8 mouse cellular contexts compared by ENCODE assay signal in the genomic region with DNA sequence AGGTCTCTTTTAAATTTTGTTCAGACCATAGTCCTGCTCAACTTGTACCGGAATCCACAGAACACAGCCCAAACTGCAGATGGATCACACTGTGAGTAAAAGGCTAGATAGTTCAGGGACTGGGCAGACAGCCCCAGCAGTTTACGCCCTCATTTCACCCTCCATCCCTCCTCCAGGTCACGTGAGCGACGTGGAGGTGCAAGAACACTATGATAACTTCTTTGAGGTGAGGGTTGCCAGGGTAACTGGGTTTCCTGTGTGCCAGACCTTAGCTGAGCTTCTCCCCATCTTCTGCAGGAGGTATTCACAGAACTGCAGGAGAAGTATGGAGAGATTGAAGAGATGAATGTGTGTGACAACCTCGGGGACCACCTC. TPM values are rescaled to one million over a fixed set of nuclear protein-coding genes. Genes with fewer than 3 reads are reported as not detected.
DNase-seq lines count a peak whose midpoint lies in the region; ATAC-seq and TF ChIP-seq lines count a peak whose summit lies in the region.

No protein-coding gene starts in this region.

- DNase-seq in kidney, postnatal 0 days (ENCODE audit: low spot score): no peak
- DNase-seq in kidney, postnatal 14 days: no peak
- peak; percentile 44 for DNase-seq in brain, adult 2 months (ENCODE audit: low read depth, low spot score)
- DNase-seq in intestine, embryonic 14.5 days (ENCODE audit: low spot score): no peak
- no peak for DNase-seq in adrenal gland, adult 18-20 months (ENCODE audit: low spot score in 2 of 2)
- DNase-seq in gastrocnemius, adult 18-20 months (ENCODE audit: low spot score): no peak

- peaks cover 19% of the 10 kb centered on the region for H3K36me3 ChIP-seq in kidney, postnatal 0 days (ENCODE audit: insufficient read depth, low read length)
- H3K36me3 ChIP-seq in intestine, embryonic 14.5 days (ENCODE audit: control insufficient read depth, insufficient read depth, low read length): peaks cover 33% of the 10 kb centered on the region
- peaks cover 38% of the 10 kb centered on the region for H3K36me3 ChIP-seq in neural tube, embryonic 13.5 days

- H3K4me1 ChIP-seq in kidney, postnatal 0 days (replicated peaks; ENCODE audit: insufficient read depth, low read length): peaks cover 2% of the 10 kb centered on the region; the same call in 1 of the 2 replicates
- H3K4me1 ChIP-seq in intestine, embryonic 14.5 days (replicated peaks; ENCODE audit: control insufficient read depth, insufficient read depth, low read length): peaks cover 10% of the 10 kb centered on the region; the same call in 1 of the 2 replicates
- peaks cover 28% of the 10 kb centered on the region for H3K4me1 ChIP-seq in neural tube, embryonic 13.5 days (replicated peaks)

- H3K9ac ChIP-seq in kidney, postnatal 0 days (ENCODE audit: low read depth, low read length): 0 out of 2 replicates have a peak overlapping the region, but pooled peaks have one; percentile 86
- H3K9ac ChIP-seq in intestine, embryonic 14.5 days (ENCODE audit: low read length): peak overlapping the region; percentile 81; the same call in 1 of the 2 replicates
- H3K9ac ChIP-seq in neural tube, embryonic 13.5 days: peak overlapping the region; percentile 88

- H3K9me3 ChIP-seq in kidney, postnatal 0 days (replicated peaks; ENCODE audit: low read length): no peaks in the 10 kb centered on the region
- H3K9me3 ChIP-seq in intestine, embryonic 14.5 days (ENCODE audit: control insufficient read depth, low read length): no peaks in the 10 kb centered on the region
- no peaks in the 10 kb centered on the region for H3K9me3 ChIP-seq in neural tube, embryonic 13.5 days

- H3K4me3 ChIP-seq in kidney, postnatal 0 days (replicated peaks; ENCODE audit: low read depth, low read length): peak overlapping the region; percentile 86
- peak overlapping the region; percentile 83 for H3K4me3 ChIP-seq in intestine, embryonic 14.5 days (ENCODE audit: low read depth, low read length)
- H3K4me3 ChIP-seq in neural tube, embryonic 13.5 days: peak overlapping the region; percentile 87

- WGBS in kidney, postnatal 0 days: 24% methylated on average over 6 of the region's 6 CpGs
- WGBS in intestine, embryonic 14.5 days: 22% methylated on average over 6 of the region's 6 CpGs
- 24% methylated on average over 6 of the region's 6 CpGs for WGBS in neural tube, embryonic 13.5 days

- peak overlapping the region; percentile 58 for H3K4me2 ChIP-seq in kidney, postnatal 0 days (ENCODE audit: low read length)
- peak overlapping the region; percentile 60 for H3K4me2 ChIP-seq in intestine, embryonic 14.5 days (ENCODE audit: low read length)
- peak overlapping the region; percentile 88 for H3K4me2 ChIP-seq in neural tube, embryonic 13.5 days

- no peak for ATAC-seq in kidney, postnatal 0 days (replicated peaks; ENCODE audit: low FRiP score, low read depth)
- ATAC-seq in intestine, embryonic 14.5 days (replicated peaks; ENCODE audit: low FRiP score, low TSS enrichment, low read depth): no peak
- ATAC-seq in neural tube, embryonic 13.5 days (ENCODE audit: low read depth): no peak
- ATAC-seq in megakaryocyte-erythroid progenitor cell, adult 5-6 weeks (replicated peaks; ENCODE audit: low FRiP score, low TSS enrichment, poor library complexity, severe bottlenecking): no peak

- H3K27me3 ChIP-seq in kidney, postnatal 0 days (ENCODE audit: insufficient read depth, low read length): no peaks in the 10 kb centered on the region
- H3K27me3 ChIP-seq in intestine, embryonic 14.5 days (replicated peaks; ENCODE audit: control insufficient read depth, insufficient read depth, low read length): no peaks in the 10 kb centered on the region
- no peaks in the 10 kb centered on the region for H3K27me3 ChIP-seq in neural tube, embryonic 13.5 days

- TF ChIP-seq CTCF in kidney, postnatal 0 days (IDR thresholded peaks at IDR 0.05; ENCODE audit: low read depth): no peak

- H3K27ac ChIP-seq in kidney, postnatal 0 days: peak overlapping the region; percentile 97; the same call in 1 of the 2 replicates
- H3K27ac ChIP-seq in intestine, embryonic 14.5 days (ENCODE audit: low read depth): peak overlapping the region; percentile 96; the same call in 1 of the 2 replicates
- H3K27ac ChIP-seq in neural tube, embryonic 13.5 days (replicated peaks): peak overlapping the region; percentile 94

RNA-seq across cellular contexts. Expression of a gene that starts 0.5 kb away (rescaled TPM):
- 190 TPM in 2 replicates for polyA plus RNA-seq in kidney, postnatal 0 days (2015; fragmentation: Nextera tagmentation; extraction: Ambion mirVana)
- 119 and 125 TPM in 2 replicates for polyA plus RNA-seq in intestine, embryonic 14.5 days (2014; fragmentation: Nextera tagmentation; extraction: Ambion mirVana)
- polyA plus RNA-seq in neural tube, embryonic 13.5 days (2015; fragmentation: Nextera tagmentation; extraction: Ambion mirVana): 126 and 147 TPM in 2 replicates
- total RNA-seq in adrenal gland, adult 18-20 months (2021): 100 to 1,000 TPM; 130 to 154 TPM
- total RNA-seq in megakaryocyte-erythroid progenitor cell, adult 5-6 weeks (2014; fragmentation: Nextera tagmentation): 150 and 174 TPM in 2 replicates
- 99.1 and 117 TPM in 2 replicates for total RNA-seq in megakaryocyte-erythroid progenitor cell, adult 5-6 weeks (2017)
- total RNA-seq in gastrocnemius, adult 18-20 months (2021): 100 to 1,000 TPM; 122 to 132 TPM

RNA-seq across cellular contexts. Expression of a gene that starts 0.7 kb away (rescaled TPM):
- polyA plus RNA-seq in kidney, postnatal 0 days (2015; fragmentation: Nextera tagmentation; extraction: Ambion mirVana): 5.0 and 7.7 TPM in 2 replicates
- 7.7 and 9.1 TPM in 2 replicates for polyA plus RNA-seq in intestine, embryonic 14.5 days (2014; fragmentation: Nextera tagmentation; extraction: Ambion mirVana)
- polyA plus RNA-seq in neural tube, embryonic 13.5 days (2015; fragmentation: Nextera tagmentation; extraction: Ambion mirVana): 14.5 and 15.1 TPM in 2 replicates
- 1 to 10 TPM; 4.6 to 8.2 TPM for total RNA-seq in adrenal gland, adult 18-20 months (2021)
- 5.3 and 14.0 TPM in 2 replicates for total RNA-seq in megakaryocyte-erythroid progenitor cell, adult 5-6 weeks (2014; fragmentation: Nextera tagmentation)
- 1.5 and 7.0 TPM in 2 replicates for total RNA-seq in megakaryocyte-erythroid progenitor cell, adult 5-6 weeks (2017)
- total RNA-seq in gastrocnemius, adult 18-20 months (2021): 1 to 10 TPM; 1.0 to 1.3 TPM

RNA-seq across cellular contexts. Expression of a gene that starts 0.8 kb away (rescaled TPM):
- 100 and 102 TPM in 2 replicates for polyA plus RNA-seq in kidney, postnatal 0 days (2015; fragmentation: Nextera tagmentation; extraction: Ambion mirVana)
- 92.3 and 94.5 TPM in 2 replicates for polyA plus RNA-seq in intestine, embryonic 14.5 days (2014; fragmentation: Nextera tagmentation; extraction: Ambion mirVana)
- 92.6 and 113 TPM in 2 replicates for polyA plus RNA-seq in neural tube, embryonic 13.5 days (2015; fragmentation: Nextera tagmentation; extraction: Ambion mirVana)
- 10 to 100 TPM; 67.1 to 67.4 TPM for total RNA-seq in adrenal gland, adult 18-20 months (2021)
- total RNA-seq in megakaryocyte-erythroid progenitor cell, adult 5-6 weeks (2014; fragmentation: Nextera tagmentation): 29.4 and 34.6 TPM in 2 replicates
- 79.6 and 83.0 TPM in 2 replicates for total RNA-seq in megakaryocyte-erythroid progenitor cell, adult 5-6 weeks (2017)
- total RNA-seq in gastrocnemius, adult 18-20 months (2021): 10 to 100 TPM; 50.9 to 53.6 TPM

RNA-seq across cellular contexts. Expression of a gene that starts 1.3 kb away (rescaled TPM):
- polyA plus RNA-seq in kidney, postnatal 0 days (2015; fragmentation: Nextera tagmentation; extraction: Ambion mirVana): 2.4 and 2.5 TPM in 2 replicates
- polyA plus RNA-seq in intestine, embryonic 14.5 days (2014; fragmentation: Nextera tagmentation; extraction: Ambion mirVana): 3.3 and 3.5 TPM in 2 replicates
- polyA plus RNA-seq in neural tube, embryonic 13.5 days (2015; fragmentation: Nextera tagmentation; extraction: Ambion mirVana): 4.8 and 6.0 TPM in 2 replicates
- total RNA-seq in adrenal gland, adult 18-20 months (2021): 1 to 10 TPM; 3.6 to 4.3 TPM
- total RNA-seq in megakaryocyte-erythroid progenitor cell, adult 5-6 weeks (2014; fragmentation: Nextera tagmentation): 3.7 and 11.3 TPM in 2 replicates
- total RNA-seq in megakaryocyte-erythroid progenitor cell, adult 5-6 weeks (2017): not detected in 2 replicates
- 1 to 10 TPM in 1 of 2 experiments, under 1 TPM in 1; 0.82 to 1.4 TPM for total RNA-seq in gastrocnemius, adult 18-20 months (2021)

RNA-seq across cellular contexts. Expression of a gene that starts 4.3 kb away (rescaled TPM):
- 37.6 and 40.8 TPM in 2 replicates for polyA plus RNA-seq in kidney, postnatal 0 days (2015; fragmentation: Nextera tagmentation; extraction: Ambion mirVana)
- 36.9 and 38.5 TPM in 2 replicates for polyA plus RNA-seq in intestine, embryonic 14.5 days (2014; fragmentation: Nextera tagmentation; extraction: Ambion mirVana)
- 60.9 and 62.9 TPM in 2 replicates for polyA plus RNA-seq in neural tube, embryonic 13.5 days (2015; fragmentation: Nextera tagmentation; extraction: Ambion mirVana)
- total RNA-seq in adrenal gland, adult 18-20 months (2021): 10 to 100 TPM; 47.0 to 59.3 TPM
- total RNA-seq in megakaryocyte-erythroid progenitor cell, adult 5-6 weeks (2014; fragmentation: Nextera tagmentation): 45.8 and 61.6 TPM in 2 replicates
- 13.8 and 28.6 TPM in 2 replicates for total RNA-seq in megakaryocyte-erythroid progenitor cell, adult 5-6 weeks (2017)
- 1 to 10 TPM; 8.7 to 9.0 TPM for total RNA-seq in gastrocnemius, adult 18-20 months (2021)
